Mouse (Mus musculus) C2C12 (cell line): Measurements from ENCODE around the gene Syne3.

Experiments
- CTCF ChIP-seq: IDR thresholded peaks from one replicate; pipeline ENCODE4 v1.5.1; 2011; ENCODE audit not compliant: control insufficient read depth, insufficient read depth, insufficient read length
- MAX ChIP-seq: IDR thresholded peaks from one replicate; pipeline ENCODE4 v1.6.1; 2011; ENCODE audit warnings: mild to moderate bottlenecking, control low read depth

- TF ChIP-seq CTCF (no peak), MAX (no peak)
These were observed 11.9 kb upstream of the Syne3 start for GRCm38 (mm10) chr12:105021441-105022069.
